Mouse (Mus musculus) thymus, adult 2 months (tissue): ENCODE results near the gene Sema5b.

Experiments used
- CTCF ChIP-seq: fragments of 200-500 bp; IDR thresholded peaks from 2 replicates; pipeline ENCODE4 v1.5.1; 2012; ENCODE audit warnings: mild to moderate bottlenecking, control low read depth, low read length, moderate library complexity, borderline replicate concordance; ENCODE audit not compliant: control insufficient read depth, poor library complexity, insufficient read depth; ENCODE audit errors: extremely low read depth
- POLR2A ChIP-seq: fragments of 200-500 bp; IDR thresholded peaks from 2 replicates; pipeline ENCODE4 v1.6.1; 2012; ENCODE audit warnings: mild to moderate bottlenecking, low read length, control low read depth, moderate library complexity; ENCODE audit not compliant: control insufficient read depth, poor library complexity, insufficient read depth; ENCODE audit errors: extremely low read depth

- no peak for TF ChIP-seq CTCF
- no peak for TF ChIP-seq POLR2A
Measured at GRCm38 (mm10) chr16:35624877-35625276, 83.9 kb downstream of the Sema5b start.
